Mouse (Mus musculus): Measurements from ENCODE around the gene Lrfn3.

DNA sequence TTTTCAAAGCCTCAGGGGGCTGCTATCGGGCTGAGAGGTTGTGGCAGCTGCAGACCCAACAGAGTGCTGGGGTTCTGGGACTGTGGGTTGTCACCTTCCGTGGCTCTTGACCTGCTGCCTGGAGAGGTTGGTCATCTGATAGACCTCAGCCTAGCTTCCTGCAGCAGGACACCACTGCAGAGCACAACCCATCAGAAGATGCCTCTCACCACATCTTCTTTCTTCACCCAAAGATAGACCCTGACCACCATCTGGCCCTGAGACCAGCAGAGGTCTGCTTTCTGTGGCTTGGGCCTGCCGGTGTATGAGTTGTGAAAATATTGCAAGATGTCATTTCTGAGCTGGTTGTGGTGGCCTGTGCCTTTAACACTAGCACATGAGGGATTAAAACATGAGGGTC, 48.5 kb upstream of the Lrfn3 start:
- TF ChIP-seq CTCF (IDR thresholded peaks at IDR 0.05; ENCODE audit: low read depth): no peak
- no peak for TF ChIP-seq EP300 (IDR thresholded peaks at IDR 0.05; ENCODE audit: low read depth)

Data from liver, embryonic 14.5 days (tissue).